Mouse (Mus musculus): ENCODE measurements around the gene Klhl25.

DNA sequence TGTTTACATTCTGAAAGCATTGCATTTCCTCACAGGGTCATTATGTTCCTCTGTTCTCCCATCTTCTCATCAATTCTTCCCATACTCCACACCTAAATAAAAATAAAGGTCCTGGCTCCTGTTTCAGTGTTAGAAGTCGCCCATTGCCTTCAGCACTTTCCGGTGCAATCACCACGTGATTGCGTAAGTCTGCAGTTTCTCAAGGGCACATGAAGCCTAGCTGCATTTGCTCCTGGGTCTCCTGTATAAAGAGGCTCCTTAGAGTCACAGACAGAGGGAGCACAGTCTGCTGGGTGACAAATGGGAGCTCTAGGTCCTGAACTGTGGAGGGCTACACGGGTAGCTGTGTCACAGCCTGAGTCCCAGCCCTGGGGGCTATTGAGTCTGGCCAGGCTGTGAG, 24.1 kb downstream of the Klhl25 start:
- TF ChIP-seq POLR2A (IDR thresholded peaks at IDR 0.05; ENCODE audit: low read depth, low read length) (no peak), CTCF (IDR thresholded peaks at IDR 0.05; ENCODE audit: extremely low read depth, insufficient read length, insufficient replicate concordance, low read depth, low read length) (no peak)
